Mouse (Mus musculus): ENCODE measurements around the gene Dmwd.

The Dmwd gene

GRCm38 (mm10) chr7:19075723-19076585 lies at the start of gene Dmwd:
TSS of gene Dmwd (plus strand) at chr7:19076227.
- peak; percentile 96 for DNase-seq (ENCODE audit: low read depth, low spot score)

- DNase-seq (ENCODE audit: low read depth, low spot score): no peak
These were observed 48.0 kb upstream of the Dmwd start for GRCm38 (mm10) chr7:19028067-19028466.

- no peak for DNase-seq (ENCODE audit: low read depth, low spot score)
These were observed 46.9 kb upstream of the Dmwd start for GRCm38 (mm10) chr7:19029084-19029653.

- no peak for DNase-seq (ENCODE audit: low read depth, low spot score)
These were observed 44.4 kb upstream of the Dmwd start for GRCm38 (mm10) chr7:19031641-19032040.

- no peak for DNase-seq (ENCODE audit: low read depth, low spot score)
These were observed 31.4 kb upstream of the Dmwd start for GRCm38 (mm10) chr7:19044616-19045015.

GRCm38 (mm10) chr7:19046286-19047069 lies 29.5 kb upstream of the Dmwd start:
- no peak for DNase-seq (ENCODE audit: low read depth, low spot score)

GRCm38 (mm10) chr7:19048006-19048527 lies 28.0 kb upstream of the Dmwd start:
- no peak for DNase-seq (ENCODE audit: low read depth, low spot score)

- DNase-seq (ENCODE audit: low read depth, low spot score): no peak
These were observed 26.8 kb upstream of the Dmwd start for GRCm38 (mm10) chr7:19049252-19049651.

- peak; percentile 34 for DNase-seq (ENCODE audit: low read depth, low spot score)
These were observed 25.9 kb upstream of the Dmwd start for GRCm38 (mm10) chr7:19050172-19050571.

GRCm38 (mm10) chr7:19051161-19051560 lies 24.9 kb upstream of the Dmwd start:
- no peak for DNase-seq (ENCODE audit: low read depth, low spot score)

- peak; percentile 83 for DNase-seq (ENCODE audit: low read depth, low spot score)
These were observed 23.5 kb upstream of the Dmwd start for GRCm38 (mm10) chr7:19052345-19053135.

GRCm38 (mm10) chr7:19053136-19053532 lies 22.9 kb upstream of the Dmwd start:
- DNase-seq (ENCODE audit: low read depth, low spot score): no peak

GRCm38 (mm10) chr7:19054047-19054776 lies 21.8 kb upstream of the Dmwd start, which contains the start of gene Rsph6a:
TSS of gene Rsph6a (plus strand) at chr7:19054690.
- DNase-seq (ENCODE audit: low read depth, low spot score): no peak

- no peak for DNase-seq (ENCODE audit: low read depth, low spot score)
These were observed 21.3 kb upstream of the Dmwd start for GRCm38 (mm10) chr7:19054777-19055076.

- DNase-seq (ENCODE audit: low read depth, low spot score): no peak
These were observed 20.9 kb upstream of the Dmwd start for GRCm38 (mm10) chr7:19055108-19055507.

GRCm38 (mm10) chr7:19057405-19057804 lies 18.6 kb upstream of the Dmwd start:
- no peak for DNase-seq (ENCODE audit: low read depth, low spot score)

GRCm38 (mm10) chr7:19065896-19066295 lies 10.1 kb upstream of the Dmwd start:
- no peak for DNase-seq (ENCODE audit: low read depth, low spot score)

GRCm38 (mm10) chr7:19067063-19067462 lies 9.0 kb upstream of the Dmwd start:
- DNase-seq (ENCODE audit: low read depth, low spot score): no peak

GRCm38 (mm10) chr7:19067935-19068334 lies 8.1 kb upstream of the Dmwd start:
- no peak for DNase-seq (ENCODE audit: low read depth, low spot score)

GRCm38 (mm10) chr7:19068707-19069106 lies 7.3 kb upstream of the Dmwd start:
- no peak for DNase-seq (ENCODE audit: low read depth, low spot score)

GRCm38 (mm10) chr7:19069500-19069899 lies 6.5 kb upstream of the Dmwd start:
- DNase-seq (ENCODE audit: low read depth, low spot score): no peak

Data from telencephalon, adult 2 months (tissue).